Mouse (Mus musculus): ENCODE data around the gene Lix1l. TPM values are rescaled to one million over a fixed set of nuclear protein-coding genes. Genes with fewer than 3 reads are reported as not detected.

Lix1l gene
- total and polyA plus RNA-seq, 2 experiments: 3.1 to 3.3 TPM

DNA sequence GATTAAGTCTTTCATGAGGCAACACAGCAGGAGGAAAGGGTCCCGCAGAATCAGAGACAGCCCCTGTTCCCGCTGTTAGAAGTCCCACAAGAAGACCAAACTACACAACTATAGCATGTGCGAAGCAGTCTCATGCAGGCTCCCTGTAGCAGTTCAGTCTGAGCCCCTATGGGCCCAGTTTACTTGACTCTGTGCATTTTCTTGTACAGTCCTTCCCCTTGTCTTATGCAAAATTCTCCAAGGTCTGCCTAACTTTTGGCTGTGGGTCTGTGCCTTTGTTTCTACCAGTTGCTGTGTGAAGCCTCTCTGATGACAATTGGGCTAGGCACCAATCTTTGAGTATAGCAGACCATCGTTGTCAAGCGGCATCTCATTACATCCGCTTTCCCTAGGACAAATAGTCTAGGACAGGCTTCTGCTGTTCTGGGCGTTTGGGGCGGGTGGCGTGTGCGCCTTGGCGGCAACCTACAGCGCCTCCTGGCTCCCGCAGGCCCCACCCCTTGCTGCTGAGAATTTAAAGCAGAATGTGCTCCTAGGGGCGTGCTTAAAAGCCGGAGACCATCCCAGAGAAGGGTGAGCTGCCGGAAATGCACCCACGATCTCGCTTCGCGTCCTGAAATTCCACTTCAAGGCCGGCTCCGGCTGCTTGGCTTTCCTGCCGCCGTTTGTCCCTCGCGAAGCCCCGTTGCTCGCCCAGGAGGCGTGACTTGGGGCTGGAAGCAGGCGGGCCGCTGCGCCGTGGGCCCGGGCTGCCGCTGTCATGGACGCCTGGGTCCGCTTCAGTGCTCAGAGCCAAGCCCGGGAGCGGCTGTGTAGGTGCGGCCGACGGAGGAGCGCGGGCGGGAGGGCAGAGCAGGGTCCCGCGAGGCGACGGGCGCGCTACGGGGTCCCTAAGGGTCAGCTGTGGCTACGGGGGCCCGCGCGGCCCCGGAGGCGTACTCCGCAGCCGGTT lies 34.3 kb downstream of the Lix1l start, which contains the start of the genes Pex11b and Gm42957:
TSS of gene Pex11b (plus strand) at position 449 of the 952 bp plus-strand sequence.
TSS of gene Gm42957 (plus strand) at position 547 of the 952 bp plus-strand sequence.
- H3K79me2 ChIP-seq (ENCODE audit: control insufficient read depth, insufficient read depth, low read length): peaks cover 4% of the 10 kb centered on the region; the same call in 1 of the 2 replicates
- 3% methylated on average over 60 of the region's 60 CpGs for WGBS
- peaks cover 14% of the 10 kb centered on the region for H3K4me1 ChIP-seq (ENCODE audit: control insufficient read depth, insufficient read depth, low read length)
- peak; percentile 68; the same call in 1 of the 2 replicates for TF ChIP-seq POLR2A (IDR thresholded peaks at IDR 0.05; ENCODE audit: extremely low read depth, insufficient read depth, low read length)
- peak; percentile 45 for TF ChIP-seq CTCF (IDR thresholded peaks at IDR 0.05; ENCODE audit: low read depth, low read length)
- DNase-seq (ENCODE audit: extremely low read depth, low read depth, low spot score): peak; percentile 78
- peak within 1 kb of the TSS; percentile 96 for H3K4me3 ChIP-seq (ENCODE audit: insufficient read depth, low read depth, low read length)
- H3K36me3 ChIP-seq (ENCODE audit: control insufficient read depth, insufficient read depth, low read length): peaks cover 20% of the 10 kb centered on the region; the same call in 1 of the 2 replicates
- peak within 1 kb of the TSS; percentile 92 for H3K27ac ChIP-seq (replicated peaks; ENCODE audit: insufficient read depth, low read depth, low read length)
- H3K9ac ChIP-seq (ENCODE audit: low read depth, low read length): peak within 1 kb of the TSS; percentile 97
- no peaks in the 10 kb centered on the region for H3K27me3 ChIP-seq (ENCODE audit: control insufficient read depth, insufficient read depth, low read length)

DNA sequence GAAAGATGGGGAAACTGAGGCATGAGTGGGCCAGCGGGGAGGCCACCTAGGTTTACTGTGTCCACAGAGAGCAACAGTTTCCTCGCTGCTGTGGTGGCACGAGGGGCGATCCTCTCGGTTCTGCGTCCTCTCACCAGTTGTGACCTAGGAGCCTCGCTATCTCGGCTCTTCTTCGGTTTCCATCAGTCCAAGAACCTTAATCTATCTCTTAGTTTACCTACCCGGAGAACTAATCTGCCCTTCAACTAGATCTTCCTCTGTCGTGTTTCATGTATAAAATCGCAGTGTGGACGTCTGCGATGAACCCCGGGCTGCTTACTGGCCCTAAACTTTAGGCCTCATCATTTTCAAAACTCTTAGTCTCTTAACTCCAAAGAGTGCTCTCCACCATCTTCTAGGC lies 35.0 kb downstream of the Lix1l start:
- no peak for DNase-seq (ENCODE audit: extremely low read depth, low read depth, low spot score)
- 6% methylated on average over 15 of the region's 15 CpGs for WGBS
- Histone ChIP-seq H3K36me3 (ENCODE audit: control insufficient read depth, insufficient read depth, low read length) (peaks cover 20% of the 10 kb centered on the region; the same call in 1 of the 2 replicates), H3K27ac (replicated peaks; ENCODE audit: insufficient read depth, low read depth, low read length) (peak overlapping the region; percentile 50), H3K79me2 (ENCODE audit: control insufficient read depth, insufficient read depth, low read length) (peaks cover 4% of the 10 kb centered on the region; the same call in 1 of the 2 replicates), H3K4me3 (ENCODE audit: insufficient read depth, low read depth, low read length) (peak overlapping the region; percentile 96), H3K9ac (ENCODE audit: low read depth, low read length) (peak overlapping the region; percentile 97), H3K27me3 (ENCODE audit: control insufficient read depth, insufficient read depth, low read length) (no peaks in the 10 kb centered on the region), H3K4me1 (ENCODE audit: control insufficient read depth, insufficient read depth, low read length) (peaks cover 14% of the 10 kb centered on the region)
- TF ChIP-seq POLR2A (IDR thresholded peaks at IDR 0.05; ENCODE audit: extremely low read depth, insufficient read depth, low read length) (no peak), CTCF (IDR thresholded peaks at IDR 0.05; ENCODE audit: low read depth, low read length) (no peak)

- 66% methylated on average over 11 of the region's 11 CpGs for WGBS
- H3K4me1 ChIP-seq (ENCODE audit: control insufficient read depth, insufficient read depth, low read length): peaks cover 14% of the 10 kb centered on the region
- H3K27ac ChIP-seq (replicated peaks; ENCODE audit: insufficient read depth, low read depth, low read length): no peak overlapping the region
- H3K4me3 ChIP-seq (ENCODE audit: insufficient read depth, low read depth, low read length): peak overlapping the region; percentile 0; the same call in 1 of the 2 replicates
- H3K27me3 ChIP-seq (ENCODE audit: control insufficient read depth, insufficient read depth, low read length): no peaks in the 10 kb centered on the region
- H3K36me3 ChIP-seq (ENCODE audit: control insufficient read depth, insufficient read depth, low read length): peaks cover 18% of the 10 kb centered on the region; the same call in 1 of the 2 replicates
- H3K9ac ChIP-seq (ENCODE audit: low read depth, low read length): peak overlapping the region; percentile 97
- TF ChIP-seq POLR2A (IDR thresholded peaks at IDR 0.05; ENCODE audit: extremely low read depth, insufficient read depth, low read length) (no peak), CTCF (IDR thresholded peaks at IDR 0.05; ENCODE audit: low read depth, low read length) (no peak)
- H3K79me2 ChIP-seq (ENCODE audit: control insufficient read depth, insufficient read depth, low read length): peaks cover 4% of the 10 kb centered on the region; the same call in 1 of the 2 replicates
- DNase-seq (ENCODE audit: extremely low read depth, low read depth, low spot score): no peak
These were observed 35.5 kb downstream of the Lix1l start for GRCm38 (mm10) chr3:96636448-96636847.

DNA sequence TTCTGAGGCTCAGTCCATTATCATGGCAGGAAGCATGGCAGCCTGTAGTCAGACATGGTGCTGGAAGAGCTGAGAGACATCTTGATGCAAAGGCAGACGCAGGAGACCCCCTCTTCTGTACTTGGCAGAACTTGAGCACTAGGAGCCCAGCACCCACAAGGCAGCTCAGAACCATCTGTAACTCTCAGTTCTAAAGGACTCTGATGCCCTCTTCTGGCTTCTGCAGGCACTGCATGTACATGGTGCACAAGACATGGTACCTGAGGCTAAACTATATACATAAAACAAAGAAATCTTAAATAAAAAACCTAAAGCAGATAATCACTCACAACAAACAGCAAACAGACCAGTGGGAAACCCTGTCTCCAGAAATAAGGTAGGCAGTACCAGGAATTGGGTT lies 38.3 kb downstream of the Lix1l start:
- Histone ChIP-seq H3K4me1 (ENCODE audit: control insufficient read depth, insufficient read depth, low read length) (peaks cover 14% of the 10 kb centered on the region), H3K27me3 (ENCODE audit: control insufficient read depth, insufficient read depth, low read length) (no peaks in the 10 kb centered on the region), H3K27ac (replicated peaks; ENCODE audit: insufficient read depth, low read depth, low read length) (no peak overlapping the region), H3K4me3 (ENCODE audit: insufficient read depth, low read depth, low read length) (no peak overlapping the region), H3K36me3 (ENCODE audit: control insufficient read depth, insufficient read depth, low read length) (peaks cover 15% of the 10 kb centered on the region; the same call in 1 of the 2 replicates), H3K79me2 (ENCODE audit: control insufficient read depth, insufficient read depth, low read length) (peaks cover 4% of the 10 kb centered on the region; the same call in 1 of the 2 replicates), H3K9ac (ENCODE audit: low read depth, low read length) (no peak overlapping the region)
- TF ChIP-seq POLR2A (IDR thresholded peaks at IDR 0.05; ENCODE audit: extremely low read depth, insufficient read depth, low read length): no peak
- peak; percentile 69 for TF ChIP-seq CTCF (IDR thresholded peaks at IDR 0.05; ENCODE audit: low read depth, low read length)
- peak; percentile 59 for DNase-seq (ENCODE audit: extremely low read depth, low read depth, low spot score)
- 92% methylated on average over 1 of the region's 1 CpGs for WGBS

DNA sequence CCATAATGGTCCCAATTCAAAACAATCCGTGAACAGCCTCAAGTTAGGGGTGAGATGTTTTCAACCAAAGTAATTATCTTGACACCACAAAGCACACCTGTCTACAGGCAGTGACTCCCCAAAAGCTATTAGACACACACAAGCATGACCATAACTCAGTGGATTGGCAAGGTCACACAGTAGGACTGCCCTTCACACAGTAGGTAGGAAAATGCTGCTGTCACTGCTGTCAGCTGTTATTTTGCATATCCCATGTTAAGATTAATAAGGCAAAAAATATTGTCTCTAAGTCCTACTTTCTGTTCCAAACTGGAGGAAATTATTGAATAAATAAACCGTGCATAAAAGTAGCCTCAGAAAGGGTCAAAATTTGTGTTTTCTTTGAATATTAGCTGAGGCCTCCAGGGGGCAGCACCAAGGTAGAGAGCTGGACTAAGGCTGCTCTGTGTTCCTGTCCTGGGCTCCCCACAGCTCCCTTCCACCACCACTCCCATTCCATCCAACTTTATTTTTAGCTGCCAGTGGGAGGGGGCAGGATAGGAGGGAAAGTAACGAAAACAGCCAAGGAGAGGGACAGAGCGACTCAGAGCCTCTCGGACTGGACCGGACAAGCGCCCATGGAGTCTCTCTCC lies 44.2 kb downstream of the Lix1l start, which contains the start of gene Itga10:
TSS of gene Itga10 (plus strand) at position 567 of the 632 bp plus-strand sequence.
- no peak for DNase-seq (ENCODE audit: extremely low read depth, low read depth, low spot score)

More for the DNA sequence above, 44.2 kb downstream of the Lix1l start, which contains the start of gene Itga10:
- Histone ChIP-seq H3K79me2 (ENCODE audit: control insufficient read depth, insufficient read depth, low read length) (no peaks in the 10 kb centered on the region; the same call in 1 of the 2 replicates), H3K36me3 (ENCODE audit: control insufficient read depth, insufficient read depth, low read length) (peaks cover 11% of the 10 kb centered on the region; the same call in 1 of the 2 replicates), H3K27ac (replicated peaks; ENCODE audit: insufficient read depth, low read depth, low read length) (no peak within 1 kb of the TSS; the same call in 1 of the 2 replicates), H3K9ac (ENCODE audit: low read depth, low read length) (no peak within 1 kb of the TSS), H3K4me3 (ENCODE audit: insufficient read depth, low read depth, low read length) (no peak within 1 kb of the TSS), H3K27me3 (ENCODE audit: control insufficient read depth, insufficient read depth, low read length) (no peaks in the 10 kb centered on the region), H3K4me1 (ENCODE audit: control insufficient read depth, insufficient read depth, low read length) (peaks cover 16% of the 10 kb centered on the region)
- TF ChIP-seq CTCF (IDR thresholded peaks at IDR 0.05; ENCODE audit: low read depth, low read length) (peak; percentile 61), POLR2A (IDR thresholded peaks at IDR 0.05; ENCODE audit: extremely low read depth, insufficient read depth, low read length) (no peak)
- 78% methylated on average over 7 of the region's 7 CpGs for WGBS

Data from liver, adult 2 months (tissue).